Mouse (Mus musculus) C2C12 (cell line): Measurements from ENCODE around the gene Cog6. TPM values are rescaled to one million over a fixed set of nuclear protein-coding genes. Genes with fewer than 3 reads are reported as not detected.

ENCODE experiments used
- H3K27me3 ChIP-seq: one replicate; pipeline ENCODE4 v1.6.1; 2011; ENCODE audit not compliant: control insufficient read depth, insufficient read depth, insufficient read length
- H3K36me3 ChIP-seq: one replicate; pipeline ENCODE4 v1.6.1; 2011; ENCODE audit not compliant: control insufficient read depth, insufficient read depth
- H3K4me3 ChIP-seq: one replicate; pipeline ENCODE4 v1.5.1; 2011; ENCODE audit warnings: mild to moderate bottlenecking, control low read depth; ENCODE audit not compliant: poor library complexity, insufficient read depth, severe bottlenecking
- H3K79me2 ChIP-seq: one replicate; pipeline ENCODE4 v1.6.1; 2011; ENCODE audit not compliant: control insufficient read depth, insufficient read depth
- H3K79me3 ChIP-seq: one replicate; pipeline ENCODE4 v1.6.1; 2011; ENCODE audit warnings: low read depth, control low read depth
- H3ac ChIP-seq: one replicate; pipeline ENCODE3; 2011; ENCODE audit warnings: low read depth; ENCODE audit not compliant: control insufficient read depth, insufficient read length
- CEBPB ChIP-seq: IDR thresholded peaks from one replicate; pipeline ENCODE4 v1.6.1; 2011; ENCODE audit warnings: low read depth, mild to moderate bottlenecking, control low read depth, moderate library complexity
- CTCF ChIP-seq: IDR thresholded peaks from one replicate; pipeline ENCODE4 v1.5.1; 2011; ENCODE audit not compliant: control insufficient read depth, insufficient read depth, insufficient read length
- FOSL1 ChIP-seq: IDR thresholded peaks from one replicate; pipeline ENCODE4 v1.8.0; 2011; ENCODE audit warnings: mild to moderate bottlenecking, low read length; ENCODE audit not compliant: poor library complexity, insufficient read depth, severe bottlenecking
- MAX ChIP-seq: IDR thresholded peaks from one replicate; pipeline ENCODE4 v1.6.1; 2011; ENCODE audit warnings: mild to moderate bottlenecking, control low read depth
- MYOD1 ChIP-seq: IDR thresholded peaks from one replicate; pipeline ENCODE4 v1.6.1; 2011; ENCODE audit warnings: low read depth; ENCODE audit not compliant: control insufficient read depth, insufficient read length
- MYOG ChIP-seq: IDR thresholded peaks from one replicate; pipeline ENCODE4 v1.6.1; 2011; ENCODE audit not compliant: control insufficient read depth, insufficient read length; ENCODE audit errors: extremely low read depth
- USF1 ChIP-seq: IDR thresholded peaks from one replicate; pipeline ENCODE4 v1.6.1; 2011; ENCODE audit warnings: low read depth, mild to moderate bottlenecking, control low read depth, moderate library complexity
- polyA plus RNA-seq: library from polyadenylated mRNA; unstranded; fragments of >200 nt; fragmentation: generic; extraction: Trizol; gene quantifications from one replicate; pipeline ENCODE4 v1.2.1, GENCODE M21; 2012; ENCODE audit warnings: missing spikeins

Cog6 gene
- polyA plus RNA-seq, 1 experiment, result 10.0 TPM

DNA sequence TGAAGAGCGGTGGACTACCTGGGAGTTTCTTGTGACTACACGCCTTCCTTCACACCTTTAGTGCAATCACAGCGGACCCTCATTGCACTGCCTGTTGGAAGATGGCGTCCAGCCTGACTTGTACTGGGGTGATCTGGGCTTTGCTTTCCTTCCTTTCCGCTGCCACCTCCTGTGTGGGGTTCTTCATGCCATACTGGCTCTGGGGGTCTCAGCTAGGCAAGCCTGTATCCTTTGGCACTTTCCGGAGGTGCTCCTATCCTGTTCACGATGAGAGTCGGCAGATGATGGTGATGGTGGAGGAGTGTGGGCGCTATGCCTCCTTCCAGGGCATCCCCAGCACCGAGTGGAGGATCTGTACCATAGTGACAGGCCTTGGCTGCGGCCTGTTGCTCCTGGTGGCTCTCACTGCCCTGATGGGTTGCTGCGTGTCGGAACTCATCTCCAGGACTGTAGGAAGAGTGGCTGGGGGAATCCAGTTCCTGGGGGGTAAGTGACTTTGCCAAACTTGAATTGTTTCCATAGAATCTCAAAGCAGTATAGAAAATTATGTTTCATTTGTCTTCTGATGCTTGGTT is 26.3 kb upstream of the Cog6 start:
- Histone ChIP-seq H3K27me3 (no peaks in the 10 kb centered on the region), H3K36me3 (peaks cover 22% of the 10 kb centered on the region), H3K79me3 (peaks cover 26% of the 10 kb centered on the region), H3K79me2 (peaks cover 58% of the 10 kb centered on the region), H3K4me3 (no peak overlapping the region), H3ac (no peak overlapping the region)
- TF ChIP-seq FOSL1, result no peak
- no peak for TF ChIP-seq MAX
- no peak for TF ChIP-seq USF1
- TF ChIP-seq CTCF, result no peak
- TF ChIP-seq CEBPB, result no peak
- TF ChIP-seq MYOG, result no peak

- H3ac ChIP-seq, result peak overlapping the region; percentile 79
- no peaks in the 10 kb centered on the region for H3K27me3 ChIP-seq
- peaks cover 17% of the 10 kb centered on the region for H3K36me3 ChIP-seq
- TF ChIP-seq CTCF (no peak), USF1 (no peak), FOSL1 (no peak), CEBPB (no peak), MYOG (no peak), MAX (no peak), MYOD1 (no peak)
- H3K79me2 ChIP-seq, result peaks cover 50% of the 10 kb centered on the region
- peaks cover 21% of the 10 kb centered on the region for H3K79me3 ChIP-seq
- peak overlapping the region; percentile 59 for H3K4me3 ChIP-seq
Measured at GRCm38 (mm10) chr3:53042240-53042567, 25.2 kb upstream of the Cog6 start.

DNA sequence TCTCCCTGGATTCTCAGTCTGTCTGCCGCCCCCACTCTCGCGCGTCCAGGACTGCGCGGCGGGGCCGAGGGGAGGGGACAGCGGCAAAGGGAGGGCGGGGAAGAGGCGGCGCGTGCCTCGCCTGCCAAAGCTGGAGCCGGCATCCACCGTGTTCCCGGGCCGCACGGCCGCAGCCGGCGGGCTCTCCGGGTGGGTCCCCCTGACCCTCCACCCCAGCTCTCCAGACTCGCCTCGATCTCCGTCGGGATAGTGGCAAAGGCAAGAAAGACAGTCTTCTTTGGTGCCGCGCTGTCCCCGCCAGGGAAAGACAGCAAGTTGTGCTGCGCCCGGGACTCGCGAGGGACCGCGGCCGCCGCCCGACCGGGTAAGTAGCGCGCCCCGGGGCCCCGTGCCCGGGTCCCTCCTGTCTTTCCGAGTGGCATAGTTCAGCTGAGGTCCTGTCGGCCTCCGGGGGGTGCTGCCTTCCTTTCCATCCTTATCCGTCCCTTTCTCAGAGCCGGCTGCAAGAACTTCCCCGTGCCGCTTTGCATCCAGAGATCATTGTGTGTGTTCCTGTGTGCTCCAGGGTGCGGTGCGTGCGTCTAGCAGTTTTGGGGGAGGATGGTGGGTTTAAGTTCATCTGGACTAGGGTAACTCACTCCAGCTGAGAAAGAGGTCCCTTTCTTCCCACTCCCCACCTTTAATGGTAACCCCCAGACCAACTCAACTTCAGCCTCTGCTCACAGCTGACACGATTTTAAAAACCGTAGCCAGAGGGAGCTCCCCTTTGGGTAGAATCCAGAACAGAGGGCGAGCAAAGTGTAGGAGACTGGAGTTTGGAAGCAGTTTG is 24.6 kb upstream of the Cog6 start, which contains the start of gene Lhfp:
Lhfp (plus strand) TSS at position 118 of the 829 bp plus-strand sequence.
- TF ChIP-seq CTCF, result peak; percentile 50
- TF ChIP-seq USF1, result no peak
- no peak for TF ChIP-seq MYOD1
- no peak for TF ChIP-seq FOSL1
- TF ChIP-seq MAX, result peak; percentile 7
- no peak for TF ChIP-seq MYOG
- TF ChIP-seq CEBPB, result no peak
- Histone ChIP-seq H3K79me3 (peaks cover 21% of the 10 kb centered on the region), H3K79me2 (peaks cover 49% of the 10 kb centered on the region), H3ac (peak within 1 kb of the TSS; percentile 79), H3K36me3 (peaks cover 17% of the 10 kb centered on the region), H3K4me3 (peak within 1 kb of the TSS; percentile 59), H3K27me3 (no peaks in the 10 kb centered on the region)

DNA sequence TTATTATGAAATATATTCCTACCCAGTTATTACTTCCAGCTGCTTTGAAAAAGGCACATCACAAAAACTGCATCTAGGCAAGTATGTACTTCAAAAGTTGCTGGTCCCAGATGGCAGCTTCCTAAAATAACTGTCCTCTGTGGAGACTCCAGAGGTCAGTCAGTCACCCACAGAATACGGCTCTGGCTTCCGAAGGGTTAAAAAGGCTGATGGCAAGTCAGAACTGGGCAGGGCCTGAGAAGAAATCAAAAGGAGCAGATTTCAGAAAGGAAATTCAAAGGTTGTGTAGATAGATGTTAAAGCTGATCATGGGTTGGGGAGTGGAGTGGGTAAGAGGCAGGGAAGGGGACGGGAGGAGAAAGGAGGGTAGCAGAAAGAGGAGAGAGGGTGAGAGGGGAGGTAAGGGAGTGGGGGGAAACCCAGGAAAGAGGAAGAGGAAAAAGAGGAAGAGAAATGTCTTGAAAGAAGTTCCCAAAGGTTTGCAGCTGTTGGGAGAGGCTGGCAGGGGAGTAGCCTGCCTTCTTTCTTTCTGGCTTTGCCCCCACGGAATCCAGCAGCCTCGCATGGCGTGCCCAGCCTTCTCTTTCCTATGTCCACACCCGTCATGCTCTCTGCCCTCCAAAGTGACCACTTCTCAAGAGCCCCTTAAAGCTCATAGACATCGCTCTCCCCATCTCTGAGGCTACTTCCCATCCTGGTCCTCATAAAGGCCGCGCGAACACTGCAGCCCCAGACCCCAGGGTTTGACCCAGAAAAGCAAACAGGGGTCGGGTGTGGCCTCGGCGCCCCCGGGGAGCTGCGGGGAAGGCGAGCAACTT is 23.8 kb upstream of the Cog6 start:
- Histone ChIP-seq H3K79me3 (peaks cover 19% of the 10 kb centered on the region), H3K79me2 (peaks cover 41% of the 10 kb centered on the region), H3K27me3 (no peaks in the 10 kb centered on the region), H3K4me3 (peak overlapping the region; percentile 59), H3K36me3 (peaks cover 17% of the 10 kb centered on the region), H3ac (peak overlapping the region; percentile 49)
- TF ChIP-seq FOSL1, result no peak
- TF ChIP-seq MYOD1, result no peak
- TF ChIP-seq CEBPB, result no peak
- TF ChIP-seq USF1, result no peak
- TF ChIP-seq MAX, result no peak
- no peak for TF ChIP-seq CTCF
- no peak for TF ChIP-seq MYOG

DNA sequence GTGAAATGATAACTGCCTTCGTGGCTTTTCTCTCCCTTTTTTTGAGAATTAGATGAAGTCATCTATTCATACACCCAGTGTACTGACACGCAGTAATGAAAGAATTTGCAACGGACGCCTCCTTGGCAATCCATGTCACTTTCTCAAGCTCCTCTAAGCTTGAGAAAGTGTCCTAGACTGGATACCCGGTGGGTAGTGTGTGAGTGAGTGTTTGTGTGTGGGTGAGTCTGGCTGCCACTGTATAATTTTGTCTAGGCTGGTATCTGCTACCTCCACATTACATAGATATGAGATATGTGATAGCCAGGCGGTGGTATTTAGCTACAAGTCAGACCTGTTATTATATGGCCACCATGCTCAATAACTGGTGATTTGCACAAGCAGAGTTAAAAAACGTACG is 22.7 kb upstream of the Cog6 start:
- no peak for TF ChIP-seq FOSL1
- TF ChIP-seq CTCF, result no peak
- TF ChIP-seq MAX, result no peak
- no peak for TF ChIP-seq CEBPB
- TF ChIP-seq MYOG, result no peak
- TF ChIP-seq MYOD1, result no peak
- no peak for TF ChIP-seq USF1
- Histone ChIP-seq H3K79me3 (peaks cover 12% of the 10 kb centered on the region), H3ac (no peak overlapping the region), H3K36me3 (peaks cover 17% of the 10 kb centered on the region), H3K4me3 (no peak overlapping the region), H3K27me3 (no peaks in the 10 kb centered on the region), H3K79me2 (peaks cover 31% of the 10 kb centered on the region)
